Mouse (Mus musculus) thymus, adult 18-20 months (tissue): ENCODE measurements around the gene Foxp1.
A peak's percentile ranks its signal among the peaks of the same experiment; 100 is the strongest.

ENCODE experiments used
- DNase-seq, 2 experiments: peaks; one replicate each; pipeline ENCODE4 v3.0.0; 2022; ENCODE audit warnings: mixed read lengths in 2 of 2

The Foxp1 gene

DNA sequence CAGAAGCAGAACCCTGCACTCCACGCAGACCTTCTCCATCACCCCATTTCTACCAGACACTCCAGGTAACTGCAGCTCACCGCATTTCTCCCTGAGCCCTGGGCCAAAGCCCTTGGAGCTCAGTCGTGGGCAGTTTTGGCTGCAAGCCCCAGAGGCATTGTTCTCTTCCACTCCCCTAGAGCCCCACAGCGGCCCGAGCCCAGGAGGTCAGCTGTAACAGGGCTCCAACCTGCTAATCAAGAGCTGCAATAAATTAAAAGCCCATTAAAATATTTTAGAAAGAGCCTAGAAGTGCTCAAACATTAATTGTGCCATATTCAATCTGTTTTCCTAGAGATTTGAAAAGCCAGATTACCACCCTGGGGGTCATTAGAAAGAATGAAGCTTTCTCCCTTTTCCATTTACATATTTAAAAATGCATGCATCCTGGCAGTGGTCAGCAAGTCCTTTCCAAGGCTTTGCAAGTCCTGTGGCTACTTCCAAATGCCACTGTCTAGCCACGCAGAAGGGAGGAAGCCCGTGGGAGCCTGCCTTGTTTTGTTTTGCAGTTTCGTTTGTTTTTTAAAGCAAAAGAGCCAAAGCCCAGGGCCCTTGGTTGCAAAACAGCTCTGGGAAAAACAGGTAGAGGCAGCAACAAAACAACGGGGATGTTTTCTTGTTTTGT is 83.2 kb downstream of the Foxp1 start:
- no peak for DNase-seq

DNA sequence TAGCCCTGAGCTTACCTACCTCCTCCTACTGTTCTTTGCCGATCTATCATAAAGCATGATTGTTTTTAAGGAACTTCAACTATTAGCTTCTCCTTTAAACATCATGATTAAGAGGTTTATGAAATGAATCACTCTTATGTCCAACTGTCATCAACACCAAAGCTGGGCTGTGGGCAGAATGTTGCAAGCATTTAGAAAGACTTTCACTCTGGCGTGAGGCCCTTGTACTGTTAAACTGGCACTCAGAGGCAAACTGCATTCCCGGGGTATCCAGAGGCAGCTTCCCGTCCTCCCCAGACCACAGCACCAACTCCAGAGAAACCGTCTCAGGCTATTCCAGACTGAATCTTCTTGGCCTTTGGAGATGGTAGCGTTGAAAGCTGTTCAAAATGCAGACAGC is 86.2 kb downstream of the Foxp1 start:
- no peak for DNase-seq

DNA sequence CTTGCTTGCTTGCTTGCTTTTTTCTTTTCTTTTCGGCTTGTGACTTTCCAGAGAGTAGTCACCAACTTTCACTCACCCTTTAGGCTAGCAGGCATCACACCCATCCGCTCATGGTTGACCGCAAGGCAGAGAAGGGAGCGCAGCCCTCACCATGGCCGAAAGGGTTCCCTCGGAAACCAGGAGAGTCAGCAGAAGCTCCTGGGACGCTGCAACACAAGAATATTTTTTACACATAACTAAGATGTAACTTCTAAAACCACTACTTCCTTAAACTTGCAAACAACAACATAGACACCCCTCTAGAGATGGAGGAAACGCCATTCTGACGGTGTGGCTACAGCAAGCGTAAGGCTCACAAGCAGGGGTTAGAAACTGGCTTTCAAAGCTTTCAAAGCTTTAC is 87.4 kb downstream of the Foxp1 start:
- peak in 1 of 2 experiments; percentile 40 for DNase-seq

DNA sequence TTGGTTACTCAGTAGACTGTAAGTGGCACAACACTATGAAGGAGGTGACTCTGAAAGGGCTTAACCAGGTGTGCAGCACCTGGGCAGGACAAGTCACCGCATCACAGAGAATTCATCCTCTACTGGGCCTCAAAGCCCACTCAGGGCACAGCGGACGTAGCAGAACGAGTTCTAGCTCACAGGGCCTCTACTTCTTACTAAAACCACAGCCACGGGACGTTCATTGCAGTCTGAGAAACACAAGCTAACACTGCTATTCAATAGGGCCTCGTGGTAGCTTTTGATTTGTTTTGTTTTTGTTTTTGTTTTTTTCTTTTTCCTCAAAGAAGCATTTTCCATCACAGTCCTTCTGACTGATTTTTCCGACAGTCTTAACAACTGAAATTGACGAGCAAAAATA is 89.5 kb downstream of the Foxp1 start:
- DNase-seq = no peak

DNA sequence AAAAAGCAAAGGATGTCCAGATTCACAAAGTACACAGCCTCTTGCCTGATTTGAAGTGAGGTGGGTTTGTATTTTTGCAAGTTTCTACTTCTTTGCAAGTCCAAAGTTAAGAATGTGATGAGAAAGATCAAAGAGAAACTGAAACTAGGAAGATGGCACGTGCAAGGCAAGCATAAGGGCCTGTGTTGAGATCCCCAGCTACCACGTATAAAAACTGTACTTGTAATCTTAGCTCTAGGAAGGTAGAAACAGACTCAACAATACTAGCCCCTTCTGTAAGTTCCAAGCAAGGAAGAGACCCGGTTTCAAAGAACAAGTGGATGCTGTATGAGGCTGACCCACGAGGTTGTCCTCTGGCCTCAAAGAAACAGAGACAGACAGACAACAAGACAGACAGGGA is 90.6 kb downstream of the Foxp1 start:
- no peak for DNase-seq

DNA sequence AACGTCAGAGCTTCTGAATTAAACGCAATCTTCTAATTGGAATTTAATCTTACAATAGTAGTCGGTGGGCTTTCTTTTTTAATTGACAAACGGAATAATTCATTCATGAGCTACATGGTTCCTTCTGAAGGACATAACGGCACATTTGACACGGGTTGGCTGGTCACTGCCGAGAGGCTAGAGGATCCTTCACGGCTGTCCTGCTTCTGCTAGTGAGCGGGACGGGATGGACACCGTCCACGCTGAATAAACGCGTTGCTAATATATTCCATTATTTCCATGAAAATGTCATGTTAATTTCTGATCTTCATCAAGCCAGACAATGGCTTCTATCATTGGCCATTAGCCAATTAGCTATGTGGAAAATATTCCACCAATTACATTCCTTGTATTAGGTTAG is 92.0 kb downstream of the Foxp1 start:
- DNase-seq = no peak

DNA sequence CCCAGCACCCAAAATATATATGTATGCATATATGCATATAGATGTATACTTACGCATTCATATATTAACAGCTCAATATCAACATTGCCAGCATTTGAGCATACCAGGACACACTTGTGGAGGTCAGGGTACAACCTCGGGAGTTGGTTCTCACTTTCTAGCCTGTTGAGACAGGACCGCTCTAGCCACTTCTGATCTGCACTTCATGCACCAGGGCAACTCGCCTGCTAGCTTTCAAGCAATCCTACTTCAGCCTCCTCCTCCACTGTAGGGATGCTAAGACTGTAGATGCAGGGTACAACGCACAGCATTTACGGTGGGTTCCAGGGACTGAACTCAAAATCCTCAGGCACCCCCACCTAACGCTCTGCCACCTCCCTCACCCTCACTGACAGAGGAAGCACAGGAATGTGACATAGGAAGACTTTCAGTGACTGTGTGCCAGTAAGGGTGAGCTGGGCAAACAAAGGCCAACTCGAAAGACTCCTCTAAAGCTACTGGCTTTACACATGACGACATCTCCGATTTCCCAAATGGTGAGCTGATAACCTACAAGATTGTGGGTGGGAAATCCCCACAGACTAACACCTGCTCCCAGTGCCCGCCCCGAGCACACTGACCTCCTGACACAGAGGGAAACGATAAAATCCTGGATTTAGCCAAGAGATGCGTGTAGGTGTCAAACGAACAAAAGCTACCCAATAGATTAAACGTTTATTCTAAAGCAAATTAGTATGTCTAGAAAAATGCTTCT is 93.0 kb downstream of the Foxp1 start:
- no peak for DNase-seq

DNA sequence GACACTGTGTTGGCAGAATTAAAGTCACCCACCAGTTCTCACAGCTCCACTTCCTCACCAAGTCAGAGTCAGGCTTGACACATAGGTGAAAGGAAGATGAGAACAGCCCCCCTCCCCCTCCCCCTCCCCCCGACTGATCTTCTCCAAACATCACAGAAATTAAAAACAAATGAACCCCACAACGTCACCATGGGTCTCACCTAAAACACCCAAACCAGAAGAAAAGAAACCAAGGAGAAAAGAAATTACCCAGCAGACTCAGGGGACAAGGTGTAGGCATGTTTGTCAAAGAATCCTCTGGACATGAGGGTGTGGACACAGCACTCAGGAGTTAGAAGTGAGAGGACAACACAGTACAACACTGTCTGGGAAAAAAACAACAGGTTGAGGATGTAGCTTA is 93.6 kb downstream of the Foxp1 start:
- DNase-seq = no peak

DNA sequence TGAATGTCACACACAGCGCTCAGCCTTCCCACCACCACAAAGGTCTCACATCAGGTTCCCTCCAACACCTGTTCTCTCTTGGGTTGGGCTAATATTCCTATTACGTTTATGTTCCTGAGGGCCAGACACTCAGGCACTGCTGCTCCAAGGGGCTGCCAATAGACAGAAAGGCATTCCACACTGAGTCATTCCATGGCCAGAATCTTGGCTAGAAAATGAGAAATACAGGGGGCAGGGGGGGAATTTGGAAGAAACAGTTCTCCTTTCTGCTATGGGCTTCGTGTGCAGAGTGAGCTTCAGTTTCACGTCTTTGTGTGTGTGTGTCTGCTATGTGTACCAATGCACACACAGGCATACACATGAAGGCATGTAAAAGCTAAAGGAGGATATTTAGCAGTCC is 95.2 kb downstream of the Foxp1 start:
- no peak for DNase-seq

DNA sequence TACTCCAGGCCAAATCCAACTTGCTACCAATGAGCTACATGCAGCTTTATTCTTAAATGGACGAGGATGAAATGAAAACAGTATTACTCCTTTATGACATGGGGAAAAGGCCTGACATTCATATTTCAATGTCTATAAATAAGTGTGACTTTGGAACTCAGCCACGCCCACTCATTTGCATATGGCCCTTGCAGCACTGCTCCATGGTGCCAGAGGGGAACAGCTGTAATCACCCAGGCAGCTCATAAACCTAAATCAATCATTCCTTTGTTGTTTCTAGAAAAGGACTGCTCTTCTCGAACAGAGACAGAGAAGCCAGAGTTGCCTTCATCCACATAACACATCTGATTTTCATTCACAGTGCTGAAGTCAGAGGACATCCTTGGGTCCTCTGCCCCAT is 97.5 kb downstream of the Foxp1 start:
- DNase-seq = no peak

DNA sequence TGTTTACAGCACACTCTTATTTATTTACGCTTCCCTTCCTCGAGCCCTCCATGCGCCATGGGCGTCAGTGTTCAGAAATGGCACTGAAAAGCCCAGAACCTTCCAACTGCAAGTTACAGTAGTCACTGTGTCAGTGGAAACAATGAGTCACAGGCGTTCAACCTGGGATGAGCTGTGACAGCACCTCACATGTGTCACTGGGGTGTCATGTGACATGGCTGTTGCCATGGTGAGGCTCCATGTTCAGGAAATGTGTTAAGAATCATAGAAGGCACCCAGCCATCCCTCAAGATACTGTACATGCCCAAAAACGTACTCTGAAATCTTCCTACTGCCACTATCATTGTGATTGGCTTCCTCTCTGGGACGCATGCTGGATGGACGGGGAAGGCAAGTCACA is 101.9 kb downstream of the Foxp1 start:
- no peak for DNase-seq

DNA sequence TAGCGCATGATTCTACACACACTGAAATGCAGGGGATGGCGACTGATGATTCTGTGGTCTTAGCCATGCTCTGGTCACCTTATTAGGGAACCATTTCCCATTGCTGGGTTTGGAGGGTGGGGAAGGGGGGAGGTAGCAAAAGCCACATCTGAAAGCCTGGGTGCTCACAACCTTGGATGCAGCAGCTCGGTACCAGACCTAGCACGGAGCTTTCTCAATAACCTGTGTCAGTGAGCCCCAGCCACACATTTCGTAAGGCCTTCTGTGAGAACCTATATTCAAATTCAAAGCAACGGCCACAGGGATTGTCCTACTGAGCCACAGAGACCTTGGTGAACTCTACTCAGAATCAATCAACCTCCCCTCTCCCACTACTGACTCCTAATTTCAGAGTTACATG is 109.9 kb downstream of the Foxp1 start:
- DNase-seq = no peak

DNA sequence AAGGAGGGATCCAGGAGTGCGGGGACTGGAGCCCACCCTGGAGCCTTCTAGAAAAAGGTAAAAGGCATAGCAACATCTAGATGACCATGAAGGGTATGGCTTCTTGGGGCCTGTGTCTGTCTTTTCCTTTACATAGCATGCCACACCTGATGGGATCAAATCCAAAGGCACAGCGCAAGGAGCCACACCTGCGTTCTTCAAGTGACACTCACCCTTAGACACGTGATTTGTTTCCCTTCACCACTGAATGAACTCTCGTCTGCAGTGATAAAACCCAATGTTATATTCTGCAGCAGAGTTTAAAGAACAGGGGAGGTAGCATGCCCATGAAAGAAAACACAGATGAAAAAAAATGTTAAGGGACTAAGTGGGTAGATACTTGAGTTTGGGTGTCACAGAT is 112.9 kb downstream of the Foxp1 start:
- no peak for DNase-seq

DNA sequence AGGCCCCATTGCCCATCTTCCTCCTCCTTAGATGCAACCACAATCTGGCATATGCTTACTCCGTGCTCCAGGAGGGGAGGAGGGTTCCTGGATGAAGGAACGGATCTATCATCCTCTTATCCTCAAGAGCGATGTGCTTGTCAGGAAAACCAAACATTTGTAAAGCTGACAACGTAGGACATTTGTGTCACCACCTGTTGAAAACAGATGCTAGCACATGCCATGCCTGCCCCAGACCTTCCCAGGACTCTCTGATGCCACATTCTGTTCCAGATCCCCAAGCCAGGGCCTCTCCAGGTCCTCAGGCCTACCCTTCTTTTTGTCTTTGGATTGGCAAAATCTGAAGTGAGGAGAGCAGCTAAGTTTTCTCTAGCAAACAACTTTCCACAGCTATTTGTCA is 113.6 kb downstream of the Foxp1 start:
- no peak for DNase-seq

DNA sequence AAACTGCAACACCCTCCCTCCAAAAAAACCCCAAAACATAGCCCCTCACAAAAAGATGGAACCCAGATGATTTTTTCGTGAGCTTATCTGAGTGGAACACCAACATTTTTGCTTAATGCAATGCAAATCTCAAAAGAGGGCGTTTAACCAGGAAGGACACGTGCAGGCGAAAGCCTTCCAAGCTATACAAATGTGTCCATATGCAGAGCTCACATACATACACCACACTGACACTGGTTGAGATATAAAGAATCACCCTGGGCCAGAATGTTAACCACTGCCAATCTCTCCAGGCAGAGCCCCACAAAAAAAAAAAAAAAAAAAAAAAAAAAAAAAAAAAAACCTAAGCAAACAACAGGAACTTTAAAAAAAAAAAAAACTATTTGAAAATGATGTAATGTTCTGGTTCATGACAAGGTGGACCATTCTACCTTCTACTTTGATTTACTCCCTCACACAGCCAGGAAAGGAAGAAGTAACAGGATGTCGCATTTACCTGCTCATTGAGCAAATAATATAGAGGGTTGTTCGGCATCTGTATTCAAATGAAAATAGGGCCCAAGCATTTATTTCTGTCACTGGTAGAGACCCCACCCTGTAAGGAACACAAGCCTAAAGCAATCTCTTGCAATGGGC is 118.6 kb downstream of the Foxp1 start:
- no peak for DNase-seq

DNA sequence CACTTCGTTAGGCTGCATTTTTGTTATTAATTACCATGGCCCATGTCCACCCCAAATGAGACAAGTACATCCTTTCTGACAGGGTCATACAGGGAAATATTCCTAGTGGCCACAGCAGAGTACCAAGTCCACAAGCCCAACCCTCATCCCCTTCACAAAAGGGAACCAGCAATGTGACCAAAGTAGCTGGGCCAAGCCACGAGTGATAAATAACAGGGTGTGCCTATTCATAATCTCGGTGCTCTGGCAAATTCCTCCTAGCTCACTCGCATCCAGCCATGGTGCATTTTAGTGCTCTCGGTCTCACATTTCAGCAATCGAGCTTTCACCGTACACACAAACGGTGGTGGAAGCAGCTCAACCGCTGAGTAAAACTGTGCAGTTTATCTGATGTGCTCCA is 119.6 kb downstream of the Foxp1 start:
- no peak for DNase-seq

DNA sequence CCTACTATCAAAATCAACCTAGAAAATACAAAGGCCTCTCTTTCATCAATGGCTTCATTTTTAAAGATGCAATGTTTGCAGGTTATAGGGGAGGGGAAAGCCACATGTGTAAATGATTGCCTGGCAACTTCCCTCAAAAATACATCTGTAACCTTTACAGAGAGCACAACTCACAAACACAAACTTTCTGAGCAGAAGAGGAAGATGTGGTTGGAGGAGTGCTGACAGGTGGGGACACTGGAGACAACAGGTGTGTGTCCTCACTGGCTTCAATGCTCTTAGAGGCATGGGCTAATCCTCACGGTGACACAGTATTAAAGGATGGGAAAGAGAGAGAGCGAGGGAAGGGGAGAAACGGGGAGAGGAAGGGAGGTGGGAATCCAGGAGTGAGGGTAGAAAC is 120.2 kb downstream of the Foxp1 start:
- DNase-seq = peak in 1 of 2 experiments; percentile 48

DNA sequence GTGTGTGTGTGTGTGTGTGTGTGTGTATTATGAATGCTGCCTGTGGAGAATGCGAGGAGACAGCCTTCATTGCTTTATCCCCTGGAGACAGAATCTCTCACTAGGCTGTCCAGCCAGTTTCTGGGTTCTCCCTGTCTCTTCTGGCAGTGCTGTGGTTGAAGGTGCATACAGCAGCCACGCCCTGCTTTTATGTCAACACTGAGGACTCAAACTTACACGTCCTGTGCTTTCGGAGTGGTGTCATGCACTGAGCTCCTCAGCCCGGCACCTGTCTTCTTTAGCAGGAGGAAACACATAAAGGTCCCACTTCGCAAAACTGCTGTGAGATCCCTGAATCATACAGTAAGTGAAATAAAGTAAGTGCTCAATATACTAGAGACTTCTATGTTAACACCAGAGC is 120.7 kb downstream of the Foxp1 start:
- DNase-seq = peak; percentile 49 to 75

DNA sequence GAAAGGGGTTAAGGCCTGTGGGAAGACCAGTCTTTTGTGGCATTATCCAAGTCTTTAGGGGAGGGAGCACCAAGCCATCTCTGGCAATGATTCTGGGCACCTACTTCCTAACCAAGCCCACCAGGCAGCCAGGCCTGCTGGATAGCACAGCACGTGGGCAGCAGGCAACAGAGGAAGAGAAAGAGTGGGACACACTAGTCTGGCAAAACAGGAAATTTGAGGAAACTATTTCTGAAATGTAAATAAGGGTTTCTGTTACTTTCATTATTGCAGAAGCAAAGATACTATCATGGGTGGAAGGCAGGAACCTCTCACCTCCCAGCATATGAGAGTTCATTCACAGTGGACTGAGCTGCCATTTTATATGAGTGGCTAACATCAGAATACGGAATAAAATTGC is 121.3 kb downstream of the Foxp1 start:
- DNase-seq = no peak

DNA sequence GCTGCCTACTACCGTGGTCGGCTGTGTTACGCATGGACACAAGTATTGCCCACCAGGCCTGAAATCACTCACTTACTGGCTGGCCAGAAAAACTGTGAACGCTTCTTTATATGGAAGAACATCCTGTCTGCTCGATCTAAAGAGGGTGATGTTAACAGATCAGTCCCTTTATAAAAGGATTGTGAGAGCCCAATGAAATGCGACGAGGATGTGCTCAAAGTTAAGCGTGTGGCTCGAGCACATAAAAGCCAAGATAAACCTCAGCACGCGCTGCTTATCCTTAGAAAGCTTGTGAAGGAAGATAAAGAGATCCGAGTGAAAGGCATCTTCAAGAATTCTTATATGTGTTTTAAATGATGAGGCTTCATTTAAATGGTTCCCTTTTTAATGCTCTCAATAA is 126.8 kb downstream of the Foxp1 start:
- no peak for DNase-seq

DNA sequence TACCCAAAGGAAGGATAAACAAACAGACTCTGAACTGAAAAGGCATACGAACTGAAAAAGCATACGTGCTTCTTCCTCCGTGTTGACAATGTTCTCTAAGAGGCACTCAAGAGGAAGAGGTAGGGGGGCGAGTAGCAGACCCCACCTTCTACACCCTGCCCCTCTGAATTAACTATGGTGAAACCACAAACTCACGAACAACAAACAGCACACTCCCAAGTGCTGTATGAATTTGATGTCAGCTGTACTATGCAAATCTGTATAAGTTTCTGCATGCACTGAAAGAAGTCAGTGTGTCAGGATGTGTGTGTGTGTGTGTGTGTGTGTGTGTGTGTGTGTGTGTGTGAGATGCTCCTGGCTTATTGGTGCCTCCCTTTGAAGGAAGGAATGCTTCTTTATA is 127.7 kb downstream of the Foxp1 start:
- DNase-seq = peak in 1 of 2 experiments; percentile 70

DNA sequence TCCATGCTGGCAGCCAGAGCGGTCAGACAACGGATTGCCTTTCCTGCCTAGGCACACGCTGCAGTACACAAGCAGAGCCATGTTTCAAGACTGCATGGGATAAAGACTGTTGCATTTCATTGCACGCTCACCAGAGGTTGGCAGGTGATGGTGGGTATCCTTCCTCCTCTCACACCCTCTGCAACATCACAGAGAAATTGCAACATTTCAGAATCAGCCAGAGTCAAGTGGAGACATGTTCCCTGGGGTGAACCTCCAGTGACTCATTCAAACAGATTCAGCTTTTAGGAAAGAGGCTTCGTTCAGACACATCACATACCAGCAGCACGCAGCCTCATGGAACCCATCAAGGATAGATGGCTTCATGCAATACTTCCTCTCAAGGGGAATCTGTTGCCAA is 130.0 kb downstream of the Foxp1 start:
- DNase-seq = no peak

DNA sequence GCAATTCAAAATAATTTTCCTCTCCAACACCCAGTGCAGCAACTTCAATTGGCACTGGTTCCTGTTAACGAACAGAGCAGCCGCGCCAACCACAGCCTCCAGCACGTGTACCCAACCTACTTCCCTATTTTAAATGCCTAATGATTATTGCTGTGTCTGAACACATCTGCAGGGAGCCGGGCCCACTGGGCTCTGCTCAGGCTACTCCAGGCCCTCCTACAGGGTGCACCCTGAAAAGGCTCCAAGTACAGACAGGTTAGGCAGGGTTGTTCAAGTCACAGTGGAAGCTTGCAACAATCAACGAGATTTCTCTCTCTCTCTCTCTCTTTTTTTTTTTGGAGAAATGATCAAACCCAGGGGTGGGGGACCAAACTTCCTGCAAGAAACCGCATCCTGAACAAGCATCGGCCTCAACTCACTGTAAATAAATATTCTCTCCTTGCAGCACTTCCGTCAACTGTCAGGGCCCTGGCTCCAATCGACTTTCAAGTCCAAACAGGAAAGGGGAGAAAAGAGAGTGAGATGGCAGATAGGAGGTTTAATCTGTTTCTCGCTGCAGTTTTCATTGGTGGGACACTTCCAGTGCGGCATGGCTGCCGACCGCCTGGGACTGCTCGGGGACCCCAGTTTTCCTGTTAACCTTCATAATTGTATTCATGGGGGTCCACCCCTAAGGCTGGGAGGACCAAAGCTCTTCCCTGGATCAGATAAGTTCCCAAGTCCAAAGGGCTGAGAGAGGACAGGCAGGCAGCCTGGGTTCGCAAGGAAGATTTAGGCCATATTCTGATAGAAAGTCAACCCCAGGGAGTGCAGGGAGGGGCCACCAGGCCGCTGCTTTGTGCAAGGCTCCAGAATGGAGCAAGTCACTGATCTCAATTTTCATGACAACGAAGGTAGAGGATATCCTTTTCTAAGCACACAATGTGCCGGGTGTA is 133.5 kb downstream of the Foxp1 start:
- DNase-seq = peak; percentile 59 to 78
